ENCODE assay signal across 28 mouse cellular contexts in genomic region chr2:180610283-180610682, GRCm38 (mm10). TPM values are rescaled to one million over a fixed set of nuclear protein-coding genes. Genes with fewer than 3 reads are reported as not detected.
DNase-seq lines count a peak whose midpoint lies in the region; ATAC-seq and TF ChIP-seq lines count a peak whose summit lies in the region.
"Had no signal": no experiment of that assay in that cellular context is flagged by ENCODE, and none has a peak within 500 bp of the region (broad histone marks: within the 10 kb centered on the region; RNA-seq: fewer than 3 reads in every experiment).

No protein-coding gene starts in this region.

- no peaks in the 10 kb centered on the region for H3K4me1 ChIP-seq in intestine, embryonic 16.5 days (ENCODE audit: control insufficient read depth, insufficient read depth, low read length)
- 0 out of 2 replicates have a peak, but pooled peaks cover 3% of the 10 kb centered on the region for H3K4me1 ChIP-seq in limb, embryonic 14.5 days (ENCODE audit: control insufficient read depth, insufficient read depth, low read length)
- no peaks in the 10 kb centered on the region for H3K4me1 ChIP-seq in liver, embryonic 16.5 days (ENCODE audit: control insufficient read depth, low read depth, low read length)
- H3K4me1 ChIP-seq: embryonic facial prominence, embryonic 15.5 days; midbrain, embryonic 10.5 days had no signal

- DNase-seq in limb, embryonic 14.5 days (ENCODE audit: low spot score) = no peak
- peak; percentile 19 for DNase-seq in yolk sac, embryonic 10.5 days (ENCODE audit: low spot score)
- no peak for DNase-seq in cerebellum, adult 8-10 months
- no peak for DNase-seq in thymus, postnatal 36 days
- DNase-seq in left cerebral cortex, postnatal 10 days (ENCODE audit: extremely low spot score in 1 of 2, low spot score in 2 of 2) = no peak
- DNase-seq: adrenal gland, adult 2 months; cerebellum, adult 11-12 months; cerebellum, postnatal 14 days; kidney, adult 2 months; layer of hippocampus, postnatal 36 days; lung, adult 18-20 months; lung, postnatal 10 days; thymus, adult 2 months had no signal

- intact Hi-C loops in left cerebral cortex, postnatal 10 days (cut with DNase I) = no loop called here

- H3K27ac ChIP-seq in intestine, embryonic 16.5 days (ENCODE audit: low read length) = no peak overlapping the region
- peak overlapping the region; percentile 70 for H3K27ac ChIP-seq in limb, embryonic 14.5 days (replicated peaks; ENCODE audit: low read depth, low read length)
- H3K27ac ChIP-seq in liver, embryonic 16.5 days (ENCODE audit: low read length) = peak overlapping the region; percentile 64
- H3K27ac ChIP-seq: hindbrain, postnatal 0 days; kidney, postnatal 0 days; midbrain, embryonic 10.5 days had no signal

- no peak overlapping the region for H3K4me3 ChIP-seq in intestine, embryonic 16.5 days (ENCODE audit: low read length)
- no peak overlapping the region for H3K4me3 ChIP-seq in limb, embryonic 14.5 days (replicated peaks; ENCODE audit: low read length)
- H3K4me3 ChIP-seq in liver, embryonic 16.5 days (ENCODE audit: low read depth, low read length) = no peak overlapping the region
- H3K4me3 ChIP-seq: embryonic facial prominence, embryonic 15.5 days; midbrain, embryonic 10.5 days had no signal

- TF ChIP-seq POLR2A in limb, embryonic 14.5 days (IDR thresholded peaks at IDR 0.05; ENCODE audit: borderline replicate concordance, extremely low read depth, insufficient read depth, insufficient read length) = no peak

- no peaks in the 10 kb centered on the region for H3K36me3 ChIP-seq in intestine, embryonic 16.5 days (ENCODE audit: control insufficient read depth, insufficient read depth, low read length)
- peaks cover 31% of the 10 kb centered on the region for H3K36me3 ChIP-seq in limb, embryonic 14.5 days (ENCODE audit: control insufficient read depth, insufficient read depth, low read length)
- H3K36me3 ChIP-seq in liver, embryonic 16.5 days (ENCODE audit: control insufficient read depth, insufficient read depth) = no peaks in the 10 kb centered on the region
- H3K36me3 ChIP-seq: embryonic facial prominence, embryonic 15.5 days; midbrain, embryonic 10.5 days had no signal

- H3K4me2 ChIP-seq in intestine, embryonic 16.5 days (ENCODE audit: low read depth, low read length) = no peak overlapping the region
- H3K4me2 ChIP-seq in limb, embryonic 14.5 days (replicated peaks; ENCODE audit: low read depth, low read length, severe bottlenecking) = no peak overlapping the region
- H3K4me2 ChIP-seq in liver, embryonic 16.5 days (ENCODE audit: low read depth, low read length) = no peak overlapping the region
- H3K4me2 ChIP-seq: embryonic facial prominence, embryonic 15.5 days; heart, embryonic 11.5 days had no signal

- H3K9me3 ChIP-seq in intestine, embryonic 16.5 days (ENCODE audit: control insufficient read depth, low read length) = no peaks in the 10 kb centered on the region
- H3K9me3 ChIP-seq in limb, embryonic 14.5 days (ENCODE audit: control insufficient read depth, low read length) = no peaks in the 10 kb centered on the region
- H3K9me3 ChIP-seq in liver, embryonic 16.5 days (replicated peaks; ENCODE audit: control insufficient read depth, low read length) = no peaks in the 10 kb centered on the region
- H3K9me3 ChIP-seq: embryonic facial prominence, embryonic 15.5 days; midbrain, embryonic 10.5 days had no signal

- H3K9ac ChIP-seq in intestine, embryonic 16.5 days (ENCODE audit: low read depth, low read length) = no peak overlapping the region
- no peak overlapping the region for H3K9ac ChIP-seq in limb, embryonic 14.5 days (ENCODE audit: low read depth, low read length, severe bottlenecking)
- no peak overlapping the region for H3K9ac ChIP-seq in liver, embryonic 16.5 days (ENCODE audit: low read depth, low read length)
- H3K9ac ChIP-seq: embryonic facial prominence, embryonic 15.5 days had no signal

- peak; percentile 66 for ATAC-seq in intestine, embryonic 16.5 days
- no peak for ATAC-seq in limb, embryonic 14.5 days (ENCODE audit: low FRiP score, low read depth)
- peak; percentile 86 for ATAC-seq in liver, embryonic 16.5 days (ENCODE audit: low read depth)
- ATAC-seq: forebrain, embryonic 14.5 days; hindbrain, postnatal 0 days had no signal

- WGBS in intestine, embryonic 16.5 days = 63% methylated on average over 4 of the region's 4 CpGs
- 71% methylated on average over 4 of the region's 4 CpGs for WGBS in limb, embryonic 14.5 days
- WGBS in liver, embryonic 16.5 days (ENCODE audit: insufficient replicate concordance) = 46% methylated on average over 4 of the region's 4 CpGs

- H3K27me3 ChIP-seq in intestine, embryonic 16.5 days (replicated peaks; ENCODE audit: control insufficient read depth, insufficient read depth, low read length) = no peaks in the 10 kb centered on the region
- H3K27me3 ChIP-seq in limb, embryonic 14.5 days (ENCODE audit: control insufficient read depth, insufficient read depth, low read length) = no peaks in the 10 kb centered on the region
- H3K27me3 ChIP-seq in liver, embryonic 16.5 days (ENCODE audit: control insufficient read depth, insufficient read depth, low read depth, low read length) = no peaks in the 10 kb centered on the region
- H3K27me3 ChIP-seq: embryonic facial prominence, embryonic 15.5 days had no signal

RNA-seq across cellular contexts. Expression of gene Col9a3, which starts 12.7 kb away (rescaled TPM):
- 4.1 and 6.2 TPM in 2 replicates for polyA plus RNA-seq in intestine, embryonic 16.5 days (2015; fragmentation: Nextera tagmentation; extraction: Ambion mirVana)
- 612 and 663 TPM in 2 replicates for polyA plus RNA-seq in limb, embryonic 14.5 days (2012; rRNA removed)
- 334 and 360 TPM in 2 replicates for polyA plus RNA-seq in limb, embryonic 14.5 days (2014; fragmentation: Nextera tagmentation; extraction: Ambion mirVana)
- polyA plus RNA-seq in liver, embryonic 16.5 days (2015; fragmentation: Nextera tagmentation; extraction: Ambion mirVana) = 0.78 and 1.3 TPM in 2 replicates
- total RNA-seq in left cerebral cortex, postnatal 10 days (2021) = 10 to 100 TPM; 23.4 to 26.5 TPM

RNA-seq across cellular contexts. Expression of gene Ogfr, which starts 21.2 kb away (rescaled TPM):
- 36.6 and 37.5 TPM in 2 replicates for polyA plus RNA-seq in intestine, embryonic 16.5 days (2015; fragmentation: Nextera tagmentation; extraction: Ambion mirVana)
- polyA plus RNA-seq in limb, embryonic 14.5 days (2012; rRNA removed) = 67.5 and 78.6 TPM in 2 replicates
- polyA plus RNA-seq in limb, embryonic 14.5 days (2014; fragmentation: Nextera tagmentation; extraction: Ambion mirVana) = 71.4 and 84.5 TPM in 2 replicates
- polyA plus RNA-seq in liver, embryonic 16.5 days (2015; fragmentation: Nextera tagmentation; extraction: Ambion mirVana) = 21.1 and 22.5 TPM in 2 replicates
- total RNA-seq in left cerebral cortex, postnatal 10 days (2021) = 10 to 100 TPM; 67.3 to 77.1 TPM

RNA-seq across cellular contexts. Expression of gene Mrgbp, which starts 29.2 kb away (rescaled TPM):
- polyA plus RNA-seq in intestine, embryonic 16.5 days (2015; fragmentation: Nextera tagmentation; extraction: Ambion mirVana) = 19.0 and 20.9 TPM in 2 replicates
- polyA plus RNA-seq in limb, embryonic 14.5 days (2012; rRNA removed) = 46.6 and 52.2 TPM in 2 replicates
- 30.5 and 31.9 TPM in 2 replicates for polyA plus RNA-seq in limb, embryonic 14.5 days (2014; fragmentation: Nextera tagmentation; extraction: Ambion mirVana)
- 6.6 and 7.4 TPM in 2 replicates for polyA plus RNA-seq in liver, embryonic 16.5 days (2015; fragmentation: Nextera tagmentation; extraction: Ambion mirVana)
- total RNA-seq in left cerebral cortex, postnatal 10 days (2021) = 10 to 100 TPM; 18.9 to 20.1 TPM

RNA-seq across cellular contexts. Expression of gene Tcfl5, which starts 32.2 kb away (rescaled TPM):
- polyA plus RNA-seq in intestine, embryonic 16.5 days (2015; fragmentation: Nextera tagmentation; extraction: Ambion mirVana) = 0.10 and 0.12 TPM in 2 replicates
- polyA plus RNA-seq in limb, embryonic 14.5 days (2012; rRNA removed) = 1.8 and 2.0 TPM in 2 replicates
- 0.70 and 0.98 TPM in 2 replicates for polyA plus RNA-seq in limb, embryonic 14.5 days (2014; fragmentation: Nextera tagmentation; extraction: Ambion mirVana)
- polyA plus RNA-seq in liver, embryonic 16.5 days (2015; fragmentation: Nextera tagmentation; extraction: Ambion mirVana) = 0.07 TPM in 1 of 2 replicates, not detected in the other
- total RNA-seq in left cerebral cortex, postnatal 10 days (2021) = 1 to 10 TPM; 4.1 to 5.6 TPM
- total RNA-seq: adrenal gland, adult 2 months; gastrocnemius, adult 8-10 months; granulocyte monocyte progenitor cell, adult 5-6 weeks; hematopoietic stem cell, adult 5-6 weeks; MEL had no signal
- polyA plus RNA-seq: adrenal gland, adult 2 months; C2C12; heart, postnatal 0 days; spleen, adult 2 months had no signal

Comparison
In these comparisons a context has a peak if more than half of its experiments do, and no peak if none do; other contexts are left out.
1. RNA of gene Col9a3, which starts 12.7 kb away (polyA plus RNA-seq): 334 to 663 TPM in limb, embryonic 14.5 days; 4.1 to 6.2 TPM in intestine, embryonic 16.5 days and 0.78 to 1.3 TPM in liver, embryonic 16.5 days; every median in the first group is over 10 times any median in the second.